Mouse (Mus musculus): ENCODE results near the gene Ddx39b. TPM values are rescaled to one million over a fixed set of nuclear protein-coding genes. Genes with fewer than 3 reads are reported as not detected.
"Not testable (repeated sequence)": the region's sequence is repeated elsewhere in the genome, so short reads cannot be mapped to it uniquely, and the experiment has no call there.

The Ddx39b gene
- polyA plus RNA-seq, 1 experiment: 284 TPM

DNA sequence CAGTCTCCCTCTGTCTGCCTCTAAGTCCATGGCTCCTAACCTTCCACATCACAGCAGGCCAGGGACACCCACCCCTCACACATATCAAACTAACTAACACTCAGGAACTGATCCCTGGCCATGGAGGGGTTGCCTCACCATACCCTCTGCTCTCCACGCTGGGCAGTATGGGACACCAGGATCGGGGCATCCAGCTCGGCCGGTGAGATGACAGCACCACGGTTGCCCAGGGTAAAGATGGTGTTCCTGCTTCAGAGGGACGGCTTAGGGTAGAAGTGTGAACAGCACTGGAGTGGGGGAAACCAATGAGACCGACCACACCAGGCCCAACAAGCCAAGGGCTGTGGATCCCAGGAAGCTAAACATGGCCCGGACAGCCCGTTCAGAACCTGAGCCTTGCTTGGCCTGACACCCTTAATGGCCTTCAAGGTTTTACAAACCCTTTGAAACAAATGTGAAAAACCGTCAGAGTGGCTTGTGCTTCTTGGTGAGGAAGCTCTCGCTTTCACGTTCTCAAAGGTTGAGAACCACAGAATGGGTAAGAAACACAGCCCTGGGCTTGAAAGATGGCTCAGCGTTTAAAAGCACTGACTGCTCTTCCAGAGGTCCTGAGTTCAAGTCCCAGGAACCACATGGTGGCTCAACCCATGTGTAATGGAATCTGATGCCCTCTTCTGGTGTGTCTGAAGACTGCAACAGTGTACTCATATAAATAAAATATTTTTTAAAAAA lies 37.6 kb downstream of the Ddx39b start:
- no peaks in the 10 kb centered on the region for H3K36me3 ChIP-seq (ENCODE audit: control insufficient read depth, insufficient read depth, low read length)
- DNase-seq (ENCODE audit: low read depth in 1 of 2, low spot score in 2 of 2): no peak
- no peak overlapping the region for H3K4me3 ChIP-seq (ENCODE audit: extremely low read depth, insufficient read depth, insufficient read length)
- H3K27ac ChIP-seq (ENCODE audit: insufficient read depth, low read length): no peak overlapping the region
- no peaks in the 10 kb centered on the region for H3K27me3 ChIP-seq (ENCODE audit: control insufficient read depth, insufficient read depth, low read length)
- TF ChIP-seq POLR2A (IDR thresholded peaks at IDR 0.05; ENCODE audit: low read depth, low read length): no peak
- no peak for TF ChIP-seq CTCF (IDR thresholded peaks at IDR 0.05; ENCODE audit: extremely low read depth, insufficient read depth, insufficient read length, insufficient replicate concordance)
- WGBS: 87% methylated on average over 13 of the region's 13 CpGs
- peaks cover 2% of the 10 kb centered on the region; the same call in 1 of the 2 replicates for H3K4me1 ChIP-seq (ENCODE audit: control insufficient read depth, insufficient read depth, insufficient read length)

DNA sequence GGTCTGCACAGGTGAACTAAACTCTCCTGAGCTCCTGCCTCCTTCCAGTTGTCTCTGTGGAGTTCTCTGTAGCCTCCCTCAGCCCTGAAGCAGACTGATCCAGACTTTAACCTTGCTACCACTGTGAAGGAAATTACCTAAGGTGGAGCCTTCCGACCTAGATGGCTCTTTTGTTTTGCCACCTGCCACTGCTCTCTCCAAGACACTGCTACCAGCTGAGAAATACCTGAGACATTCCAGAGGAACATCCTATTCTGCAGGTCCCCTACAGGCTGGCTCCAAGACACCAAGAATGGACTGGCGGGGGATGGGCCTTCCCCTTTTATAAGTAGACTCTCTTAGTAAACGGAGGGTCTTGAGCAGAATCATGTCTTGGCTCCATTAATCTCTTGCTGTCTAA lies 38.7 kb downstream of the Ddx39b start:
- WGBS: 75% methylated on average over 3 of the region's 3 CpGs
- Histone ChIP-seq H3K4me3 (ENCODE audit: extremely low read depth, insufficient read depth, insufficient read length) (no peak overlapping the region), H3K36me3 (ENCODE audit: control insufficient read depth, insufficient read depth, low read length) (no peaks in the 10 kb centered on the region), H3K4me1 (ENCODE audit: control insufficient read depth, insufficient read depth, insufficient read length) (no peaks in the 10 kb centered on the region), H3K27me3 (ENCODE audit: control insufficient read depth, insufficient read depth, low read length) (peaks cover 2% of the 10 kb centered on the region; the same call in 1 of the 2 replicates), H3K27ac (ENCODE audit: insufficient read depth, low read length) (no peak overlapping the region)
- no peak for TF ChIP-seq CTCF (IDR thresholded peaks at IDR 0.05; ENCODE audit: extremely low read depth, insufficient read depth, insufficient read length, insufficient replicate concordance)
- TF ChIP-seq POLR2A (IDR thresholded peaks at IDR 0.05; ENCODE audit: low read depth, low read length): no peak
- DNase-seq (ENCODE audit: low read depth in 1 of 2, low spot score in 2 of 2): no peak

DNA sequence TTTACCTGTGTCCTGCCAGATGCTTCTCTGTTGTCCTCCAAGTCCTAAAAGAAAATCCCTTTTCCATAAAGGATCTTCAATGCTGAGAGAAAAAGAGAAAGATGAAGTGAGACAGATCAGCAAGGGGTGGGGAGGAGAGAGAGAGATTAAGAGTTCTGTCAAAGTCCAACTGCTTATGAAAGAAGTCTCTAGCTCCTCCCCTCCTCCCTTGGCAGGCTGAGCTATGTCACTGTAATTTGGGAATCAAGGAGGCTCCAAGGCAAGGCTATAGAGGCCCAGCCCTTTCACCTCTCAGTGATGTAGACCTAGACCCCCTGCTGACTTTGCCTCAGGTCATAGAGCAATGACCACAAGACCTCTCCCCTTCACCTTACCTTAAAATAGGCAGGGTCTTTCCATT lies 43.9 kb downstream of the Ddx39b start:
- no peak for DNase-seq (ENCODE audit: low read depth in 1 of 2, low spot score in 2 of 2)
- H3K4me1 ChIP-seq (ENCODE audit: control insufficient read depth, insufficient read depth, insufficient read length): no peaks in the 10 kb centered on the region
- TF ChIP-seq POLR2A (IDR thresholded peaks at IDR 0.05; ENCODE audit: low read depth, low read length): no peak
- no peak for TF ChIP-seq CTCF (IDR thresholded peaks at IDR 0.05; ENCODE audit: extremely low read depth, insufficient read depth, insufficient read length, insufficient replicate concordance)
- no peak overlapping the region for H3K27ac ChIP-seq (ENCODE audit: insufficient read depth, low read length)
- peaks cover 4% of the 10 kb centered on the region; the same call in 1 of the 2 replicates for H3K27me3 ChIP-seq (ENCODE audit: control insufficient read depth, insufficient read depth, low read length)
- H3K4me3 ChIP-seq (ENCODE audit: extremely low read depth, insufficient read depth, insufficient read length): no peak overlapping the region
- H3K36me3 ChIP-seq (ENCODE audit: control insufficient read depth, insufficient read depth, low read length): no peaks in the 10 kb centered on the region

DNA sequence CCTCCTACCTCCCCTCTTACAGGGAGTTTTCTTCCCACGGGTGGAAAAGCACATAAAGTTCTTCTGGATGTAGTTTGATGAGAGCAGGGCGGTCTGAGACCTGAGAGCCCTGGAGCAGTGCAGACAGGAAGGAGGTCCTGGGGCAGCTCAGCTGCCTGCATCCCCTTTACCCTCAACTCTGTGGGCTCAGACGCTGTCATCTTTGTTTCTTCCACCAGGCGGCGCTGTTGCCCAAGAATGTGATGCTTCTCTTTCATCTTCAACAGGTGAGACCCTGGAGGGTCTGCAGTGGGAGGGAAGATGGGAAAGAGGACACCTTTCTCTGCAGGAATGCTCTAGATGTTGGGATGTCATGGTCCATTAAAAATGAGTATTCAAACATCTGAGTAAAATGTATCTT lies 54.2 kb downstream of the Ddx39b start:
- peak; percentile 19 to 69 for DNase-seq (ENCODE audit: low read depth in 1 of 2, low spot score in 2 of 2)
- peak; percentile 49; the same call in 1 of the 2 replicates for TF ChIP-seq CTCF (IDR thresholded peaks at IDR 0.05; ENCODE audit: extremely low read depth, insufficient read depth, insufficient read length, insufficient replicate concordance)
- not testable (repeated sequence) for H3K4me1 ChIP-seq (ENCODE audit: control insufficient read depth, insufficient read depth, insufficient read length); H3K27ac ChIP-seq (ENCODE audit: insufficient read depth, low read length); H3K27me3 ChIP-seq (ENCODE audit: control insufficient read depth, insufficient read depth, low read length); H3K4me3 ChIP-seq (ENCODE audit: extremely low read depth, insufficient read depth, insufficient read length); H3K36me3 ChIP-seq (ENCODE audit: control insufficient read depth, insufficient read depth, low read length)
- 3% methylated on average over 5 of the region's 5 CpGs for WGBS

DNA sequence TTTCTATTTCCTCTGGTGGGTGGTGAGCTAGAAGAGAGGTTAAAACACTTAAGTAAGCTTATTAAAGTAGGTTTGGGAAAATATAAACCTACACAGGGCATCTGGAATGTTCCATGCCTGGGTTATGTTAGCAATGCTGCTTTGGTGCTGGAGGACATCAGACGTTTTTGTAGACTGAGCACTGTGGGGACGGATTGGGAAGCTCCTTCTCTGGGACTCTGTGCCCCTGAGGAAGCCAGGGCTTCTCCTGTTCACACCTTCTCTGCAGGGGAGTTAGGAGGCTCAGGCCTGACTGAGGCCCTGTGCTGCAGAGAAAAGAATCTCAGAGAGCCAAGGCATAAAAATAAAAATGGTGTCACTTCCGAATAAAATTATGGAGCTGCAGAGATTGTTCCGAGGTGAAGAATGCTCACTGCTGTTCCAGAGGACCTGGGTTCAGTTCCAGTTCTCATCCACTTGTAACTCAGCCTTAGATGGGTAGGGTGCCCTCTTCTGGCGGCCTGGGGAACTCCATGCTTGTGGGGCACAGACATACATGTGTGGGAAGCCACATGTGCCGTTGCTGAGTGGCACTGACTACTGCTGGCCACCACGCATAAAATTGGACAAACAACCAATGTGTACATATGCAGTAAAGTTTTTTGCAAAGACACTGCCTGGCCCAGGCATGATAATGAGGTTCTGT lies 58.9 kb downstream of the Ddx39b start:
- H3K27me3 ChIP-seq (ENCODE audit: control insufficient read depth, insufficient read depth, low read length); H3K27ac ChIP-seq (ENCODE audit: insufficient read depth, low read length); H3K4me1 ChIP-seq (ENCODE audit: control insufficient read depth, insufficient read depth, insufficient read length); DNase-seq (ENCODE audit: low read depth in 1 of 2, low spot score in 2 of 2); H3K36me3 ChIP-seq (ENCODE audit: control insufficient read depth, insufficient read depth, low read length); H3K4me3 ChIP-seq (ENCODE audit: extremely low read depth, insufficient read depth, insufficient read length): not testable (repeated sequence)
- WGBS: 84% methylated on average over 7 of the region's 7 CpGs

GRCm38 (mm10) chr17:35301645-35302258 lies 60.2 kb downstream of the Ddx39b start:
- TF ChIP-seq CTCF (IDR thresholded peaks at IDR 0.05; ENCODE audit: extremely low read depth, insufficient read depth, insufficient read length, insufficient replicate concordance): peak; percentile 89
- no peak for TF ChIP-seq POLR2A (IDR thresholded peaks at IDR 0.05; ENCODE audit: low read depth, low read length)
- Histone ChIP-seq H3K27ac (ENCODE audit: insufficient read depth, low read length) (0 out of 2 replicates have a peak overlapping the region, but pooled peaks have one; percentile 3), H3K27me3 (ENCODE audit: control insufficient read depth, insufficient read depth, low read length) (no peaks in the 10 kb centered on the region), H3K4me3 (ENCODE audit: extremely low read depth, insufficient read depth, insufficient read length) (peak overlapping the region; percentile 33; the same call in 1 of the 2 replicates), H3K4me1 (ENCODE audit: control insufficient read depth, insufficient read depth, insufficient read length) (peaks cover 2% of the 10 kb centered on the region; the same call in 1 of the 2 replicates), H3K36me3 (ENCODE audit: control insufficient read depth, insufficient read depth, low read length) (no peaks in the 10 kb centered on the region)
- 8% methylated on average over 13 of the region's 13 CpGs for WGBS
- peak; percentile 64 to 91 for DNase-seq (ENCODE audit: low read depth in 1 of 2, low spot score in 2 of 2)

Measured in spleen, adult 2 months (tissue).